Mouse (Mus musculus) embryonic facial prominence, embryonic 14.5 days (tissue): Measurements from ENCODE around the gene Trak2. TPM values are rescaled to one million over a fixed set of nuclear protein-coding genes. Genes with fewer than 3 reads are reported as not detected.

Source experiments
- ATAC-seq: fragments of 200-750 bp; cut with Nextera tagmentation; 2 replicates; pipeline ENCODE4 v1.8.0; 2017; ENCODE audit warnings: low read depth, moderate number of reproducible peaks, moderate TSS enrichment
- DNase-seq: peaks from one replicate; pipeline ENCODE4 v3.0.0-alpha.2; 2015; ENCODE audit warnings: low spot score
- H3K27ac ChIP-seq: fragments of 300-500 bp; sonication (generic); replicated peaks from 2 replicates; pipeline ENCODE4 v1.5.1; 2014; ENCODE audit warnings: low read depth, mild to moderate bottlenecking, low read length, moderate library complexity
- H3K27me3 ChIP-seq: fragments of 300-500 bp; sonication (generic); replicated peaks from 2 replicates; pipeline ENCODE4 v1.6.1; 2014; ENCODE audit warnings: low read length; ENCODE audit not compliant: control insufficient read depth, insufficient read depth
- H3K36me3 ChIP-seq: fragments of 300-500 bp; sonication (generic); 2 replicates; pipeline ENCODE4 v1.6.1; 2014; ENCODE audit warnings: low read length, mixed read lengths; ENCODE audit not compliant: control insufficient read depth, insufficient read depth
- H3K4me1 ChIP-seq: fragments of 300-500 bp; sonication (generic); 2 replicates; pipeline ENCODE4 v1.6.1; 2014; ENCODE audit warnings: antibody characterized with exemption, low read length; ENCODE audit not compliant: control insufficient read depth, insufficient read depth
- H3K4me2 ChIP-seq: fragments of 300-500 bp; sonication (generic); 2 replicates; pipeline ENCODE4 v1.6.1; 2014; ENCODE audit warnings: low read depth, mild to moderate bottlenecking, low read length, moderate library complexity, mixed read lengths
- H3K4me3 ChIP-seq: fragments of 300-500 bp; sonication (generic); 2 replicates; pipeline ENCODE4 v1.5.1; 2014; ENCODE audit warnings: low read depth, mild to moderate bottlenecking, low read length
- H3K9ac ChIP-seq: fragments of 300-500 bp; sonication (generic); 2 replicates; pipeline ENCODE4 v1.6.1; 2014; ENCODE audit warnings: low read depth, mild to moderate bottlenecking, low read length, moderate library complexity, mixed read lengths
- H3K9me3 ChIP-seq: fragments of 300-500 bp; sonication (generic); 2 replicates; pipeline ENCODE4 v1.6.1; 2016; ENCODE audit warnings: low read length; ENCODE audit not compliant: control insufficient read depth
- WGBS: fragments of 180-500 bp; shearing (Covaris S2); extraction: QIAGEN DNeasy Blood & Tissue Kit; methylation state at CpG from one replicate; pipeline ENCODE4 v1.1.7; 2014; 5-methylcytosine and 5-hydroxymethylcytosine counted together
- polyA plus RNA-seq: library from polyadenylated mRNA; unstranded; fragments of >200 nt; fragmentation: Nextera tagmentation; extraction: Ambion mirVana; gene quantifications from 2 replicates; pipeline ENCODE4 v1.2.1, GENCODE M21; 2014

Trak2 gene
- polyA plus RNA-seq, 1 experiment from 2014 or later = 13.4 TPM

- WGBS = 59% methylated on average over 4 of the region's 4 CpGs
- H3K27ac ChIP-seq = no peak overlapping the region
- no peak overlapping the region for H3K4me2 ChIP-seq
- H3K36me3 ChIP-seq = no peaks in the 10 kb centered on the region
- no peak overlapping the region for H3K4me3 ChIP-seq
- ATAC-seq = no peak
- H3K9ac ChIP-seq = no peak overlapping the region
- DNase-seq = no peak
- H3K9me3 ChIP-seq = no peaks in the 10 kb centered on the region
- H3K27me3 ChIP-seq = no peaks in the 10 kb centered on the region
- H3K4me1 ChIP-seq = peaks cover 41% of the 10 kb centered on the region
Observed at GRCm38 (mm10) chr1:58951841-58952240, 21.4 kb downstream of the Trak2 start.

- Histone ChIP-seq H3K4me1 (peaks cover 39% of the 10 kb centered on the region), H3K4me2 (no peak overlapping the region), H3K27ac (no peak overlapping the region), H3K4me3 (no peak overlapping the region), H3K36me3 (peaks cover 4% of the 10 kb centered on the region), H3K9me3 (no peaks in the 10 kb centered on the region), H3K9ac (no peak overlapping the region), H3K27me3 (no peaks in the 10 kb centered on the region)
- peak; percentile 73 for DNase-seq
- WGBS = 8% methylated on average over 8 of the region's 8 CpGs
- ATAC-seq = peak; percentile 76; the same call in 1 of the 2 replicates
Observed at GRCm38 (mm10) chr1:58950899-58951648, 22.2 kb downstream of the Trak2 start.

- Histone ChIP-seq H3K36me3 (peaks cover 18% of the 10 kb centered on the region), H3K27me3 (no peaks in the 10 kb centered on the region), H3K9ac (no peak overlapping the region), H3K4me2 (no peak overlapping the region), H3K4me3 (no peak overlapping the region), H3K9me3 (no peaks in the 10 kb centered on the region), H3K27ac (no peak overlapping the region), H3K4me1 (peaks cover 32% of the 10 kb centered on the region)
- DNase-seq = no peak
- 86% methylated on average over 6 of the region's 6 CpGs for WGBS
- no peak for ATAC-seq
Observed at GRCm38 (mm10) chr1:58949561-58950106, 23.6 kb downstream of the Trak2 start.

GRCm38 (mm10) chr1:58946718-58947117, 26.5 kb downstream of the Trak2 start:
- Histone ChIP-seq H3K36me3 (peaks cover 19% of the 10 kb centered on the region), H3K4me2 (no peak overlapping the region), H3K27ac (no peak overlapping the region), H3K9ac (no peak overlapping the region), H3K9me3 (no peaks in the 10 kb centered on the region), H3K27me3 (no peaks in the 10 kb centered on the region), H3K4me1 (peaks cover 10% of the 10 kb centered on the region), H3K4me3 (no peak overlapping the region)
- 78% methylated on average over 9 of the region's 9 CpGs for WGBS
- DNase-seq = no peak
- no peak for ATAC-seq

- no peak overlapping the region for H3K4me2 ChIP-seq
- H3K36me3 ChIP-seq = peaks cover 19% of the 10 kb centered on the region
- DNase-seq (no peak), ATAC-seq (no peak)
- peaks cover 6% of the 10 kb centered on the region for H3K4me1 ChIP-seq
- no peak overlapping the region for H3K9ac ChIP-seq
- WGBS = 77% methylated on average over 7 of the region's 7 CpGs
- no peaks in the 10 kb centered on the region for H3K27me3 ChIP-seq
- H3K27ac ChIP-seq = no peak overlapping the region
- H3K9me3 ChIP-seq = no peaks in the 10 kb centered on the region
- H3K4me3 ChIP-seq = no peak overlapping the region
Observed at GRCm38 (mm10) chr1:58945960-58946670, 27.1 kb downstream of the Trak2 start.

GRCm38 (mm10) chr1:58945523-58945922, 27.7 kb downstream of the Trak2 start:
- Histone ChIP-seq H3K27ac (no peak overlapping the region), H3K36me3 (peaks cover 19% of the 10 kb centered on the region), H3K27me3 (no peaks in the 10 kb centered on the region), H3K9ac (no peak overlapping the region), H3K9me3 (no peaks in the 10 kb centered on the region), H3K4me3 (no peak overlapping the region), H3K4me1 (peaks cover under 1% of the 10 kb centered on the region; the same call in 1 of the 2 replicates), H3K4me2 (no peak overlapping the region)
- ATAC-seq (no peak), DNase-seq (no peak)
- 95% methylated on average over 2 of the region's 2 CpGs for WGBS

- 88% methylated on average over 9 of the region's 9 CpGs for WGBS
- no peak for ATAC-seq
Observed at GRCm38 (mm10) chr1:58937606-58938099, 35.6 kb downstream of the Trak2 start.

GRCm38 (mm10) chr1:58936746-58937605, 36.3 kb downstream of the Trak2 start:
- no peak for ATAC-seq
- Histone ChIP-seq H3K9ac (no peak overlapping the region), H3K36me3 (peaks cover 9% of the 10 kb centered on the region), H3K27ac (no peak overlapping the region), H3K4me2 (no peak overlapping the region), H3K4me1 (no peaks in the 10 kb centered on the region), H3K4me3 (no peak overlapping the region), H3K9me3 (no peaks in the 10 kb centered on the region), H3K27me3 (no peaks in the 10 kb centered on the region)
- 91% methylated on average over 10 of the region's 10 CpGs for WGBS
- DNase-seq = no peak

More at GRCm38 (mm10) chr1:58937606-58938099, 35.6 kb downstream of the Trak2 start:
- no peak overlapping the region for H3K4me3 ChIP-seq
- H3K36me3 ChIP-seq = peaks cover 9% of the 10 kb centered on the region
- no peaks in the 10 kb centered on the region for H3K9me3 ChIP-seq
- no peak for DNase-seq
- H3K4me1 ChIP-seq = no peaks in the 10 kb centered on the region
- H3K9ac ChIP-seq = no peak overlapping the region
- no peak overlapping the region for H3K27ac ChIP-seq
- no peak overlapping the region for H3K4me2 ChIP-seq
- H3K27me3 ChIP-seq = no peaks in the 10 kb centered on the region
